Mouse (Mus musculus): Measurements from ENCODE around the gene Cdh23. TPM values are rescaled to one million over a fixed set of nuclear protein-coding genes. Genes with fewer than 3 reads are reported as not detected.
A peak's percentile ranks its signal among the peaks of the same experiment; 100 is the strongest.

Gene Cdh23
- polyA plus RNA-seq, 1 experiment from 2014 or later, result 0.44 TPM

GRCm38 (mm10) chr10:60705134-60705533 is 8.8 kb upstream of the Cdh23 start:
- no peaks in the 10 kb centered on the region for H3K27me3 ChIP-seq (replicated peaks)
- H3K9me3 ChIP-seq, result no peaks in the 10 kb centered on the region
- H3K4me2 ChIP-seq (replicated peaks), result no peak overlapping the region
- no peaks in the 10 kb centered on the region for H3K4me1 ChIP-seq (replicated peaks)
- no peak overlapping the region for H3K27ac ChIP-seq
- H3K36me3 ChIP-seq, result no peaks in the 10 kb centered on the region
- H3K9ac ChIP-seq, result no peak overlapping the region
- WGBS, result 75% methylated on average over 2 of the region's 2 CpGs
- ATAC-seq, result no peak
- H3K4me3 ChIP-seq (replicated peaks), result no peak overlapping the region

- WGBS, result 80% methylated on average over 6 of the region's 6 CpGs
- Histone ChIP-seq H3K4me2 (replicated peaks) (no peak overlapping the region), H3K9me3 (no peaks in the 10 kb centered on the region), H3K27ac (no peak overlapping the region), H3K27me3 (replicated peaks) (0 out of 2 replicates have a peak, but pooled peaks cover 7% of the 10 kb centered on the region), H3K36me3 (no peaks in the 10 kb centered on the region), H3K4me1 (replicated peaks) (no peaks in the 10 kb centered on the region), H3K9ac (no peak overlapping the region), H3K4me3 (replicated peaks) (no peak overlapping the region)
- no peak for ATAC-seq
Observed at GRCm38 (mm10) chr10:60697775-60698174, 1.5 kb upstream of the Cdh23 start.

- H3K36me3 ChIP-seq, result no peaks in the 10 kb centered on the region
- no peak overlapping the region for H3K4me2 ChIP-seq (replicated peaks)
- 0 out of 2 replicates have a peak, but pooled peaks cover under 1% of the 10 kb centered on the region for H3K4me1 ChIP-seq (replicated peaks)
- ATAC-seq, result peak; percentile 49; the same call in 1 of the 2 replicates
- WGBS, result 12% methylated on average over 5 of the region's 5 CpGs
- no peaks in the 10 kb centered on the region for H3K9me3 ChIP-seq
- H3K4me3 ChIP-seq (replicated peaks), result no peak overlapping the region
- H3K27ac ChIP-seq, result no peak overlapping the region
- no peak overlapping the region for H3K9ac ChIP-seq
- 0 out of 2 replicates have a peak, but pooled peaks cover 7% of the 10 kb centered on the region for H3K27me3 ChIP-seq (replicated peaks)
Observed at GRCm38 (mm10) chr10:60696975-60697374, 685 bp upstream of the Cdh23 start.

- no peaks in the 10 kb centered on the region for H3K9me3 ChIP-seq
- no peak overlapping the region for H3K4me2 ChIP-seq (replicated peaks)
- H3K27ac ChIP-seq, result no peak overlapping the region
- peaks cover 9% of the 10 kb centered on the region for H3K4me1 ChIP-seq (replicated peaks)
- H3K36me3 ChIP-seq, result no peaks in the 10 kb centered on the region
- WGBS, result 77% methylated on average over 20 of the region's 20 CpGs
- ATAC-seq, result no peak; the same call in 1 of the 2 replicates
- H3K4me3 ChIP-seq (replicated peaks), result no peak overlapping the region
- H3K9ac ChIP-seq, result no peak overlapping the region
- peaks cover 30% of the 10 kb centered on the region for H3K27me3 ChIP-seq (replicated peaks)
Observed at GRCm38 (mm10) chr10:60691671-60692390, 4.5 kb downstream of the Cdh23 start.

- peaks cover 38% of the 10 kb centered on the region for H3K27me3 ChIP-seq (replicated peaks)
- WGBS, result 43% methylated on average over 6 of the region's 6 CpGs
Observed at GRCm38 (mm10) chr10:60690960-60691359, 5.3 kb downstream of the Cdh23 start.

GRCm38 (mm10) chr10:60689396-60689795 is 6.9 kb downstream of the Cdh23 start:
- H3K27ac ChIP-seq, result no peak overlapping the region
- no peak for ATAC-seq
- H3K9ac ChIP-seq, result no peak overlapping the region
- no peaks in the 10 kb centered on the region for H3K36me3 ChIP-seq
- peaks cover 22% of the 10 kb centered on the region for H3K4me1 ChIP-seq (replicated peaks)
- peaks cover 54% of the 10 kb centered on the region for H3K27me3 ChIP-seq (replicated peaks)
- H3K4me3 ChIP-seq (replicated peaks), result no peak overlapping the region
- WGBS, result 77% methylated on average over 4 of the region's 4 CpGs
- no peaks in the 10 kb centered on the region for H3K9me3 ChIP-seq
- H3K4me2 ChIP-seq (replicated peaks), result no peak overlapping the region

More at GRCm38 (mm10) chr10:60690960-60691359, 5.3 kb downstream of the Cdh23 start:
- ATAC-seq, result no peak
- Histone ChIP-seq H3K9me3 (no peaks in the 10 kb centered on the region), H3K27ac (no peak overlapping the region), H3K36me3 (no peaks in the 10 kb centered on the region), H3K4me3 (replicated peaks) (no peak overlapping the region), H3K4me2 (replicated peaks) (no peak overlapping the region), H3K4me1 (replicated peaks) (peaks cover 17% of the 10 kb centered on the region), H3K9ac (no peak overlapping the region)

GRCm38 (mm10) chr10:60687011-60687776 is 9.1 kb downstream of the Cdh23 start:
- peak; percentile 85 for ATAC-seq
- no peak overlapping the region for H3K27ac ChIP-seq
- peak overlapping the region; percentile 54 for H3K9ac ChIP-seq
- peaks cover 60% of the 10 kb centered on the region for H3K27me3 ChIP-seq (replicated peaks)
- no peaks in the 10 kb centered on the region for H3K36me3 ChIP-seq
- peaks cover 22% of the 10 kb centered on the region for H3K4me1 ChIP-seq (replicated peaks)
- H3K4me3 ChIP-seq (replicated peaks), result peak overlapping the region; percentile 64
- H3K4me2 ChIP-seq (replicated peaks), result peak overlapping the region; percentile 100
- WGBS, result under 1% methylated on average over 76 of the region's 76 CpGs
- no peaks in the 10 kb centered on the region for H3K9me3 ChIP-seq

GRCm38 (mm10) chr10:60686641-60686975 is 9.7 kb downstream of the Cdh23 start:
- H3K4me1 ChIP-seq (replicated peaks), result peaks cover 18% of the 10 kb centered on the region
- WGBS, result under 1% methylated on average over 37 of the region's 37 CpGs
- peaks cover 60% of the 10 kb centered on the region for H3K27me3 ChIP-seq (replicated peaks)
- H3K9ac ChIP-seq, result peak overlapping the region; percentile 54; the same call in 1 of the 2 replicates
- H3K36me3 ChIP-seq, result no peaks in the 10 kb centered on the region
- no peak overlapping the region for H3K27ac ChIP-seq
- H3K9me3 ChIP-seq, result no peaks in the 10 kb centered on the region
- H3K4me3 ChIP-seq (replicated peaks), result peak overlapping the region; percentile 64
- peak overlapping the region; percentile 100 for H3K4me2 ChIP-seq (replicated peaks)
- ATAC-seq, result no peak; the same call in 1 of the 2 replicates

GRCm38 (mm10) chr10:60685764-60686640 is 10.3 kb downstream of the Cdh23 start:
- WGBS, result 6% methylated on average over 50 of the region's 50 CpGs
- Histone ChIP-seq H3K4me3 (replicated peaks) (peak overlapping the region; percentile 64), H3K9ac (0 out of 2 replicates have a peak overlapping the region, but pooled peaks have one; percentile 54), H3K36me3 (no peaks in the 10 kb centered on the region), H3K4me1 (replicated peaks) (peaks cover 15% of the 10 kb centered on the region), H3K27ac (no peak overlapping the region), H3K4me2 (replicated peaks) (peak overlapping the region; percentile 100), H3K9me3 (no peaks in the 10 kb centered on the region), H3K27me3 (replicated peaks) (peaks cover 60% of the 10 kb centered on the region)
- ATAC-seq, result no peak

- Histone ChIP-seq H3K27me3 (replicated peaks) (peaks cover 2% of the 10 kb centered on the region), H3K36me3 (no peaks in the 10 kb centered on the region), H3K9me3 (no peaks in the 10 kb centered on the region), H3K4me3 (replicated peaks) (no peak overlapping the region), H3K4me2 (replicated peaks) (no peak overlapping the region), H3K4me1 (replicated peaks) (no peaks in the 10 kb centered on the region), H3K27ac (no peak overlapping the region), H3K9ac (no peak overlapping the region)
- 89% methylated on average over 3 of the region's 3 CpGs for WGBS
- ATAC-seq, result no peak
Observed at GRCm38 (mm10) chr10:60678926-60679325, 17.4 kb downstream of the Cdh23 start.

GRCm38 (mm10) chr10:60677319-60677718 is 19.0 kb downstream of the Cdh23 start:
- Histone ChIP-seq H3K4me2 (replicated peaks) (no peak overlapping the region), H3K9ac (no peak overlapping the region), H3K27ac (no peak overlapping the region), H3K4me1 (replicated peaks) (no peaks in the 10 kb centered on the region), H3K27me3 (replicated peaks) (no peaks in the 10 kb centered on the region), H3K36me3 (no peaks in the 10 kb centered on the region), H3K9me3 (no peaks in the 10 kb centered on the region), H3K4me3 (replicated peaks) (no peak overlapping the region)
- WGBS, result 60% methylated on average over 4 of the region's 4 CpGs
- no peak for ATAC-seq

- 58% methylated on average over 8 of the region's 8 CpGs for WGBS
Observed at GRCm38 (mm10) chr10:60670166-60670565, 26.1 kb downstream of the Cdh23 start.

More at GRCm38 (mm10) chr10:60670166-60670565, 26.1 kb downstream of the Cdh23 start:
- ATAC-seq, result no peak
- no peak overlapping the region for H3K9ac ChIP-seq
- no peaks in the 10 kb centered on the region for H3K4me1 ChIP-seq (replicated peaks)
- no peaks in the 10 kb centered on the region for H3K9me3 ChIP-seq
- no peaks in the 10 kb centered on the region for H3K36me3 ChIP-seq
- H3K27ac ChIP-seq, result no peak overlapping the region
- no peak overlapping the region for H3K4me2 ChIP-seq (replicated peaks)
- no peaks in the 10 kb centered on the region for H3K27me3 ChIP-seq (replicated peaks)
- H3K4me3 ChIP-seq (replicated peaks), result no peak overlapping the region

Data from intestine, embryonic 15.5 days (tissue).